Mouse (Mus musculus): Measurements from ENCODE around the gene Anapc2.

GRCm38 (mm10) chr2:25262291-25262767, 9.9 kb upstream of the Anapc2 start, which contains the start of gene Tprn:
- no peak for TF ChIP-seq CTCF (IDR thresholded peaks at IDR 0.05; ENCODE audit: borderline replicate concordance, insufficient read depth, low read depth, low read length)
- peak; percentile 77 for TF ChIP-seq POLR2A (IDR thresholded peaks at IDR 0.05; ENCODE audit: borderline replicate concordance, insufficient read depth, low read length)

All from cerebellum, adult 2 months (tissue).